In genomic region chr10:84898144-84898979, GRCm38 (mm10) we compare ENCODE assay signal across 20 mouse cellular contexts. TPM values are rescaled to one million over a fixed set of nuclear protein-coding genes. Genes with fewer than 3 reads are reported as not detected.
DNase-seq lines count a peak whose midpoint lies in the region; ATAC-seq and TF ChIP-seq lines count a peak whose summit lies in the region.
"Had no signal": no experiment of that assay in that cellular context is flagged by ENCODE, and none has a peak within 500 bp of the region (broad histone marks: within the 10 kb centered on the region; RNA-seq: fewer than 3 reads in every experiment).

No protein-coding gene starts in this region.

- H3K4me1 ChIP-seq in heart, embryonic 10.5 days, result peaks cover 49% of the 10 kb centered on the region
- H3K4me1 ChIP-seq in megakaryocyte, embryonic 14.5 days, result peaks cover 100% of the 10 kb centered on the region
- peaks cover 41% of the 10 kb centered on the region for H3K4me1 ChIP-seq in midbrain, embryonic 10.5 days
- H3K4me1 ChIP-seq in heart, adult 2 months (ENCODE audit: control insufficient read depth, insufficient read depth, low read length), result peaks cover 1% of the 10 kb centered on the region; the same call in 1 of the 2 replicates

- no peak for ATAC-seq in megakaryocyte, adult 5-6 weeks (ENCODE audit: poor library complexity, severe bottlenecking)
- ATAC-seq in common myeloid progenitor, adult 5-6 weeks (replicated peaks; ENCODE audit: low read depth, poor library complexity, severe bottlenecking), result peak; percentile 70
- peak; percentile 69 for ATAC-seq in megakaryocyte-erythroid progenitor cell, adult 5-6 weeks (replicated peaks; ENCODE audit: low FRiP score, low TSS enrichment, poor library complexity, severe bottlenecking)
- ATAC-seq: intestine, embryonic 16.5 days; midbrain, embryonic 15.5 days had no signal

- no peak for TF ChIP-seq EP300 in heart, adult 2 months (IDR thresholded peaks at IDR 0.05; ENCODE audit: insufficient read depth, low read depth, low read length)

- no peak for TF ChIP-seq CTCF in heart, adult 2 months (IDR thresholded peaks at IDR 0.05)

- H3K36me3 ChIP-seq in heart, embryonic 10.5 days, result no peaks in the 10 kb centered on the region
- no peaks in the 10 kb centered on the region for H3K36me3 ChIP-seq in megakaryocyte, embryonic 14.5 days (replicated peaks; ENCODE audit: low read length)
- H3K36me3 ChIP-seq in midbrain, embryonic 10.5 days, result peaks cover 100% of the 10 kb centered on the region
- H3K36me3 ChIP-seq in heart, adult 2 months (ENCODE audit: control insufficient read depth, insufficient read depth, low read length), result no peaks in the 10 kb centered on the region
- H3K36me3 ChIP-seq: embryonic facial prominence, embryonic 10.5 days; midbrain, embryonic 15.5 days had no signal

- H3K79me2 ChIP-seq in heart, adult 2 months (replicated peaks; ENCODE audit: control insufficient read depth, insufficient read depth, low read length), result no peaks in the 10 kb centered on the region

- WGBS in heart, embryonic 10.5 days, result 58% methylated on average over 3 of the region's 3 CpGs
- WGBS in midbrain, embryonic 10.5 days, result 78% methylated on average over 3 of the region's 3 CpGs
- 79% methylated on average over 3 of the region's 3 CpGs for WGBS in heart, adult 2 months

- 0 out of 2 replicates have a peak, but pooled peaks cover 3% of the 10 kb centered on the region for H3K27me3 ChIP-seq in heart, embryonic 10.5 days (ENCODE audit: insufficient read depth, poor library complexity, severe bottlenecking)
- H3K27me3 ChIP-seq in megakaryocyte, embryonic 14.5 days (replicated peaks), result no peaks in the 10 kb centered on the region
- no peaks in the 10 kb centered on the region for H3K27me3 ChIP-seq in midbrain, embryonic 10.5 days (ENCODE audit: low read depth, poor library complexity, severe bottlenecking)
- H3K27me3 ChIP-seq in heart, adult 2 months (ENCODE audit: control insufficient read depth, insufficient read depth, low read length), result no peaks in the 10 kb centered on the region
- H3K27me3 ChIP-seq: midbrain, embryonic 15.5 days; neural tube, embryonic 12.5 days had no signal

- TF ChIP-seq POLR2A in heart, adult 2 months (IDR thresholded peaks at IDR 0.05; ENCODE audit: insufficient read depth, low read depth, low read length), result no peak

- no peaks in the 10 kb centered on the region for H3K9me3 ChIP-seq in heart, embryonic 10.5 days
- no peaks in the 10 kb centered on the region for H3K9me3 ChIP-seq in megakaryocyte, embryonic 14.5 days
- no peaks in the 10 kb centered on the region for H3K9me3 ChIP-seq in midbrain, embryonic 10.5 days (replicated peaks)
- H3K9me3 ChIP-seq: embryonic facial prominence, embryonic 10.5 days; forebrain, embryonic 12.5 days; midbrain, embryonic 15.5 days; neural tube, embryonic 12.5 days had no signal

- intact Hi-C loops in heart, postnatal 36 days (cut with DNase I), result no loop called here
- intact Hi-C loops in heart, adult 2 months (cut with DNase I), result no loop called here

- no peak overlapping the region for H3K4me3 ChIP-seq in heart, embryonic 10.5 days
- peak overlapping the region; percentile 69 for H3K4me3 ChIP-seq in megakaryocyte, embryonic 14.5 days (replicated peaks)
- H3K4me3 ChIP-seq in midbrain, embryonic 10.5 days, result no peak overlapping the region
- H3K4me3 ChIP-seq in heart, adult 2 months, result no peak overlapping the region
- H3K4me3 ChIP-seq: embryonic facial prominence, embryonic 10.5 days; forebrain, embryonic 12.5 days; midbrain, embryonic 15.5 days; neural tube, embryonic 12.5 days had no signal

- no peak overlapping the region for H3K27ac ChIP-seq in heart, embryonic 10.5 days
- H3K27ac ChIP-seq in midbrain, embryonic 10.5 days (replicated peaks), result no peak overlapping the region
- H3K27ac ChIP-seq in heart, adult 2 months, result no peak overlapping the region
- H3K27ac ChIP-seq: forebrain, embryonic 12.5 days; midbrain, embryonic 15.5 days; neural tube, embryonic 12.5 days had no signal

- no peak overlapping the region for H3K9ac ChIP-seq in heart, adult 2 months (ENCODE audit: low read depth, low read length)
- H3K9ac ChIP-seq: forebrain, embryonic 12.5 days; midbrain, embryonic 15.5 days; neural tube, embryonic 12.5 days had no signal

- DNase-seq in heart, embryonic 10.5 days (ENCODE audit: low spot score), result peak; percentile 70
- no peak for DNase-seq in heart, postnatal 36 days
- no peak for DNase-seq in midbrain, embryonic 10.5 days (ENCODE audit: low spot score)
- no peak for DNase-seq in heart, adult 2 months
- DNase-seq: cerebellum, adult 11 months; cerebellum, adult 9-11 months; gastrocnemius, postnatal 25 days; kidney, postnatal 36 days; layer of hippocampus, postnatal 36 days; lung, postnatal 10 days; right cerebral cortex, postnatal 25 days had no signal

RNA-seq across cellular contexts. Expression of gene Ric8b, which starts 19.1 kb away (rescaled TPM):
- 21.0 and 23.5 TPM in 2 replicates for polyA plus RNA-seq in heart, embryonic 10.5 days (2016; fragmentation: Nextera tagmentation; extraction: Ambion mirVana)
- 10 to 100 TPM; 35.5 to 40.9 TPM for total RNA-seq in heart, postnatal 36 days (2021)
- 2.3 and 2.9 TPM in 2 replicates for polyA plus RNA-seq in megakaryocyte, embryonic 14.5 days (2012; ENCODE audit: insufficient read depth, low replicate concordance)
- 13.1 and 13.8 TPM in 2 replicates for total RNA-seq in megakaryocyte, adult 5-6 weeks (2015)
- total RNA-seq in megakaryocyte, adult 5-6 weeks (2017), result 13.4 and 16.6 TPM in 2 replicates
- total RNA-seq in common myeloid progenitor, adult 5-6 weeks (2017), result 15.8 and 21.5 TPM in 2 replicates
- total RNA-seq in megakaryocyte-erythroid progenitor cell, adult 5-6 weeks (2014; fragmentation: Nextera tagmentation), result 10.4 and 14.1 TPM in 2 replicates
- total RNA-seq in megakaryocyte-erythroid progenitor cell, adult 5-6 weeks (2017), result 13.7 and 18.3 TPM in 2 replicates
- polyA plus RNA-seq in midbrain, embryonic 10.5 days (2016; fragmentation: Nextera tagmentation; extraction: Ambion mirVana), result 28.7 and 30.3 TPM in 2 replicates
- 10 to 100 TPM; 36.5 to 42.1 TPM for total RNA-seq in heart, adult 2 months (2021)
- polyA plus RNA-seq in heart, adult 2 months (2012; rRNA removed), result 20.5 and 34.6 TPM in 2 replicates
